Mouse (Mus musculus) left cerebral cortex, adult 9 months (tissue): ENCODE measurements around the gene Sp9.

Source experiments
- DNase-seq, 2 experiments: peaks; one replicate each; pipeline ENCODE4 v3.0.0; 2022; ENCODE audit warnings: low spot score in 2 of 2

Sp9 gene

DNA sequence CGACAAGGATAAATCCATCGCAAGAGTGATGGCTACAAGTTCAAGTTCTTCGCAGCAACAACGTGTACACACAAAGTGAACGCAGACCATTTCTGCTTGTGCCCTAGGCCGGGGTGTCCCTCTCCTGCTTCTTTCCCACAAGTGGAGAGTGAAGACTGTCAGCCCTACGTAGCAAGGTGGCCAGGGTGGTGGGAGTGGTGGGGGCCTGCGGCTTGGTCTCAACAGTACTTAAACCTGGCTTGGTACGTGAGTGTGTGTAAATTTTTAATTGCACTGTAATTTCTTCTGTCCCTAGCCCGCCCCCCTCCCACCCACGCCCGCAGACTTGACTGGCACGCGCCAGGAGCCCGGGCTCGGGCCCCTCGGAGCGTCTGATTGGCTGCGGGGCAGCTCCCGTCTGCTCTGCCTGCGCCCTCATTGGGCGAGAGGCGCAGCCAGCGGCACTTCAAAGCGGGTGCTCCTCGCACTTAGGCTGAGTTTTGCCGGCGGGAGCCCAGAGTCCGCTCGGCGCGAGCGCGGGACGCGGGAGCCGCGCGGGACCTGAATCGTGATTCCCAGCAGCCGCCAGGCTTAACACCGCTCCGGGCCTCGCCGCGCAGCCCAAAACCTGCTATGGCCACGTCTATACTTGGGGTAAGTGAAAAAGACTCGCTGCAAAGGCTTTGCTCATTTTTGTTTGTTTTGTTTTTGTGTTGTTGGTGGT lies at the start of gene Sp9:
Sp9 (plus strand) TSS at position 467 of the 703 bp plus-strand sequence.
- no peak for DNase-seq

DNA sequence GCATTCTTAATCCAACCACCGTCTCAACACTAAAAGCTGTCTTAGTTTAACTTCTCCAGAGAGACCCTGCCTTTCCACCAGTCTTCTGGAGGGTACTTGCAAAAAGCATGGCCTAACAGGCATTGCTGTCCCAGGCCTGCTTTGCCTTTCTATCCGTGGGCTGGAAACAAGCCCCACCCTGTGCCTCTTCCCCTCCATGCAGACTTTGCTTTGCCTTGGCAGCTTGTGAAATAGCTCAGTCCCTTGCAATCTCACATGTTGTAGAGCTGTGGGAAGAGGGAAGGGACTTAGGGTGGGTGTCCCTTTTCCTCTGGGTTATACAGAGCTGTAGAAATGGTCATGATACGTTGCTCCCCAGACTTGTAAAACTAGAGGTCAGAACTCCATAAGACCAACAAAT lies 40.6 kb upstream of the Sp9 start:
- DNase-seq: no peak

GRCm38 (mm10) chr2:73241299-73241698 lies 30.4 kb upstream of the Sp9 start:
- DNase-seq: no peak

DNA sequence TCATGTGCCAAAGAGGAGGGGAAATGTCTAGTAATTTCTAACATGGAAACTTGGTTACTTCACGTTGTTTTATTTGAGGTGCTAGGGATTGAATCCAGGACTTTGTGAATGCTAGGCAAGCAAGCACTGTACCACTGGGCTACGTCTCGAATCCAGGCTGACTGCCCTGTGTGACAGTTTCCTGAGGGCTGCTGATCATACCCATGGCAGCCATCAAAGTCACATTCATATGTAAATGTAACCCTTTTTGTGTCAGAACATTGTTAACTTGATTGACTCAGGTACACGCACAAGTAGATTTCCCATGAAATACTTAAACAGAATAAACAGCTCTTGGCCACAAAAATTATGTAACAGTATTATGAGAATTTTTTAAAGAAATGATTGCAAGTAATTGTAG lies 23.0 kb upstream of the Sp9 start:
- no peak for DNase-seq

DNA sequence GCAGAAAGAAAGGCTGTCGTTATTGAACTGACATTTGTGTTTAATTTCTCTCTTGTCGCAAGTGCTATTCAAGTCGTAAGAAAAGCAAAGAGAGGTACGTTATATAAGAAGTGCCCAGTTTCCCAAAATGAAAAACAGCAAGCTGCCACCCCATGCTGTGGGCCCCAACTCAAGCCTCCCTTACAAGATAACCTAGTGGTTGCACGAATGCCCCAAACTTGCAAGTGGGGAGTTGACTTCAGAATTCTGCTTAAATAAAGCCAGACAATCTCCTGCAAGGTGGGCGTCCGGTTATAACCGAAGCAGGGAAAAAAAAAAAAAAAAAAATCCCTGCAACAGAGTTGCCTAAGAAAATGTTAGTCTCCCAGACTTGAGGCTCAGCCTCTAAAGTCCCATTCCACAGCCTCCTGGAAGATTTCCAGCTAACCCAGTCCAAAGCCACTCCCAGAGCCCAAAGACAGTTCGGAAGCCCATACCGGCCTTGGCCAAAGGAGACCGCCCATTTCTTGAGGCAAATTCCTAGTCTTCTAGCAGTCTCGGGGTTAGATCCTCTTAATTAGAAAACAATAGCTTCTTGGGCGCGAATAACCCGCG lies 8.5 kb upstream of the Sp9 start:
- DNase-seq: no peak

DNA sequence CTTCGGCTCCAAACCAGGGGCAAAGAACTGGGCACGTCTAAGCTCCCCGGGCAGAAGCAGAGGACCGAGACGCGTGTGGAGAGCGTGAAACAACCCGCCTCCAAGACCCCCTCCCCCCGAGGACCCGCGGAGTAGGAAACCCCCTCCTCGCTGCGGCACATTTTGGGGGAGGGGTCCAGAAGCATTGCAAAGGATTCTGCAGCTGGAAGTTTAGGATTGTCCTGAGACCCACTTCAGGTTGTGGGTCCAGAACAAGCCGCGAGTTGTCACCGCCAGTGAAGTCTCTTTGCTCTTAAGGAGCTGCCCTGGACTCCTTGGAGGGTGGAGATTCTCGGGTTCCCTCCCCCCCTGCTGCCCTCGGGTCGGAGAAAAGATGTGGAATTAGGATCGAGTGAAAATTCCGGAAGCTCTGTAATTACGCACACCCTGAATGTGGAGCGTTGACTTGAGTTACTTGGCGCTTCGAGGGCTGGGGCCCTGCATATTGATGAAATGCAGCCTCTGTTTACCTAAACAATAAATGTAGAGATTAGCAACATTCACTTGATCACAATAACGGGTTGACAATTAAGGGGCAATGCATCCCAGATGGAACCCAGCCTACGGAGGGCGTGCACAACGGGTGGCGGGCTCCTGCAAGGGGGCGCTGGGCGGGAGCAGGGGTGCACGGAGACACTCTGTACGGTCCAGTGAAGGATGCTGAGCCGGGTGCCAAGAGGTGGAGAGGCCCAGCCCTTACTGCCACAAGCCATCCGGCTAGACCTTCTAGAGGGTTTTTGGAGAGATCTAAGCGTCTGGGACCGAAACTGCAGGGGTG lies 7.7 kb upstream of the Sp9 start:
- no peak for DNase-seq

DNA sequence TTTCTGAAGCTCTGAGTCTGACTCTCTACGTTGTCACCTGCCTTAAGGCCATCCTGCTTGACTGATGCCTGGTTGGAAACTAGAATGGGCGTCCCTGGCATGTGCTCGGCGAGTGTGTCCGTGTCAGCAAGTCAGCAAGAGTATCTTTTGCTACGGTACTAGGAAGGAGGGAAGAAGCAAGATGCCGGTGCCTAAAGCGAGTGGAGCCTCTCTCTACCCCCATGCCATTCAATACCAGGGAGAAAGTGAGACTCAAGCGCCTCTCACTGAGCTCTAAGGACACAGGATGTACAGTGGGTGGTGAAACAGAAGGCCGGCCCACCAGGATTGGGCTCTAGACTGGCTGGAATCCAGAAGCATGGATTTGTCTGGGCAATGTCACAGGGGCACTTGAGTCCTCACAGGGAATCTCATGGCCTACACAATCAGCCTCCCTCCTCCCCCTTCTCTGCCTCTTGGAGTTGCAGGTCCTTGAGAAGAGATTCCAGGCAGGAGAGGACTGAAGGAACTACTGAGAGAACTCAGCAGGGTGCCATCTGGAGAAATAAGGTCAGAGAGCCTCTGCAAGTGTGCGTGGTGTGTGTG lies 7.0 kb upstream of the Sp9 start:
- no peak for DNase-seq

DNA sequence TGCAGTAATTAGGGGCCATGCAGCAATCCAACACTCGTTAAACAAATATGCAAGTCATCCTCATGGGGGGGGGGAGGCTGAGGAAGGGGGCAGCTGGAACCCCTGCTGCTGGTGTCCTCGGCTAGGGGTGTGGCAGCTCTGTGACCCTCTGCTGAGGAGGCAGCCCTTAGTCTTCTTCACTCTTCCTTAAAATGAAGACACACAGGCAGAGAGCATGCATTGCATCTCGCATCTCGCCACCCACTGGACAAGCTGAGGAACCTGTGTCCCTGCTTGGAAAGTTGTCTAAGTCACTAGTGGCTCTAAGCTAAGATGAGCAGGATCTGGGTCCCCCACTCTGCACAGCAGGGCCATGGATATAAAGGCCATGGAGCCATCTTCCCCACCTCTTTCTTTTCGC lies 5.7 kb upstream of the Sp9 start:
- DNase-seq: no peak

- no peak for DNase-seq
Measured at GRCm38 (mm10) chr2:73266623-73267022, 5.1 kb upstream of the Sp9 start.

GRCm38 (mm10) chr2:73267231-73267630 lies 4.5 kb upstream of the Sp9 start:
- DNase-seq: no peak

- no peak for DNase-seq
Measured at GRCm38 (mm10) chr2:73267818-73268217, 3.9 kb upstream of the Sp9 start.

DNA sequence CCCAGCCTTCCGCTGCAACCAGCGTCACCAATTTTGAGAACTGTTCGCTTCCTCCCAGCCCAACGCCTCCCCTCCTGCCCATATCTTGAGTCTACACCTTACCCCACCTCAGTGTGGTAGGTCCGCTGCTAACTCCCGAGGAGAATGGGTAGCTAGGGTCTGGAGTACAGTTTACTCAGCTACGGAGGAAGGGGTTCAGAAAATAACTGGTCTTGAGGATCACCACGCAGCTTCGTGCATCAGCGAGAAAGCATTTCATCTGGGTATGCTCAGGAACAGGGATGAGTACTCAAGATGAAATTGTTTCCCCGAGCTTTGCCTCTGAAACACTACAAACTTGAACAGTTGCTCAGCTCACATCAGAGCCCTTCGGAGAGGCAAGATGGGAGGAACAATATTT lies 3.4 kb upstream of the Sp9 start:
- DNase-seq: no peak

DNA sequence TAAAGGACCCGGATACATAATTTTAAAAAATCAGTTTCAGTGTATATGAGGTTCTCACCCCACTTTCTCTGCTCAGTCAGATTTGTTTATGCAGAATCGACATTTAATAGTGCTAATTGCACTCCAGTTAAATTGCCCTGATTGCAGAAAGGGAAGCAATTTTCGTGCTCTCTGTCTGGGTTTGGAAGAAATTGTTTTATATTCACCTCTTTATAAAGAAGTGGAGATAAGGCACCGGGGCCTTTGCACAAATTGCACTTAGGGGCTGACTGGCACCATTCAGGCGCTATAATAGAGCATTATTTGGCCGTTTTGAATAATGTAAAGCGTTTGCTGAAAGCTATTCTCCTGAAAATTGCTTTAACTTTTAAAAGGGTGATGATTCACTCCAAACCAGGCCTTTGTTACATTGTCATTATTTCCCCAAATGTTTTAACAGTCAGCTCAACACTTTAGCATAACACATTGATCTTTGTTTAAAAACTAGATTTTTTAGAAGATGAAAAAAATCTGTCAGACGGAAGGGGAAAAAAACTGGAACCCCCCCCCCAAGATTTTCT lies 2.8 kb upstream of the Sp9 start:
- no peak for DNase-seq

- no peak for DNase-seq
Measured at GRCm38 (mm10) chr2:73269666-73270065, 2.1 kb upstream of the Sp9 start.

- DNase-seq: no peak
Measured at GRCm38 (mm10) chr2:73270071-73270592, 1.6 kb upstream of the Sp9 start.

GRCm38 (mm10) chr2:73270593-73271458 lies 899 bp upstream of the Sp9 start:
- no peak for DNase-seq

DNA sequence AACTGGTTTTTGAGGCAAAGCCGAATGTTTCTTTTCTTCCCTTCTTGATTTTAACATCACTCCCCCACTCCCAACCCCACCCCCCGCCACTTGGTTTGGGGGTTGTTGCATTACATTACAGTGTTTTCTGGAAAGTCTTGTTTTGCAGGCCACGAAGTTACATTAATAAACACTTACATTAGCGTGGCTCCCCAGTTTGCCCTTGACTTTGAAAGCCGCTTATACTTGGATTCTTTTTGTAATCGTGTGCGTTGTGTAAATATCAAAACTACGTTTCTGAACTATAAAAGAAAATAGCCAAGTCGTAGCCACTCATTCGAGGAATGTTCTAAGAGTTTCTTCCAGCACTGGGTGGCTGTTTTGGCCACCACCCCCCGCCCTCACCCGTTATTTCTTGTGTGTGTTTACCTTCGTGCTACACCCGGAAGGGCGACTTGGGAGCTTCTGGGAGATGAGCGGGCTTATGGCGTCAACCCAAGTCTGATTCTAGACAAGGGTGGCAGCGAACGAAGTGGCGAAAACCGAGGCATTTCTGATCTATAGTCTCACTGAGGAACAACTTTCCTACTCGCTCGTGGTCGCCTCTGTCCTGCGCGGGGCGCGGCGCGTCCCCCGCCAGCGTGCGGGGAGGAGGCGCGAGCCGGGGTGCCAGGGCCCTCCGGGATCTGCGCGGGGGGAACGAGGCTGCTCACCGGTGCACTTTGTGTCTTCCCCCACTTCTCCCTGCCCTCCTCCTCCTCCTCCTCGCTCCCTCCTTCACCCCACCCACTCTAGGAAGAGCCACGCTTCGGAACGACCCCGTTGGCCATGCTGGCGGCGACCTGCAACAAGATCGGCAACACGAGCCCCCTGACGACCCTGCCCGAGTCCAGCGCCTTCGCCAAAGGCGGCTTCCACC lies 875 bp downstream of the Sp9 start:
- no peak for DNase-seq

DNA sequence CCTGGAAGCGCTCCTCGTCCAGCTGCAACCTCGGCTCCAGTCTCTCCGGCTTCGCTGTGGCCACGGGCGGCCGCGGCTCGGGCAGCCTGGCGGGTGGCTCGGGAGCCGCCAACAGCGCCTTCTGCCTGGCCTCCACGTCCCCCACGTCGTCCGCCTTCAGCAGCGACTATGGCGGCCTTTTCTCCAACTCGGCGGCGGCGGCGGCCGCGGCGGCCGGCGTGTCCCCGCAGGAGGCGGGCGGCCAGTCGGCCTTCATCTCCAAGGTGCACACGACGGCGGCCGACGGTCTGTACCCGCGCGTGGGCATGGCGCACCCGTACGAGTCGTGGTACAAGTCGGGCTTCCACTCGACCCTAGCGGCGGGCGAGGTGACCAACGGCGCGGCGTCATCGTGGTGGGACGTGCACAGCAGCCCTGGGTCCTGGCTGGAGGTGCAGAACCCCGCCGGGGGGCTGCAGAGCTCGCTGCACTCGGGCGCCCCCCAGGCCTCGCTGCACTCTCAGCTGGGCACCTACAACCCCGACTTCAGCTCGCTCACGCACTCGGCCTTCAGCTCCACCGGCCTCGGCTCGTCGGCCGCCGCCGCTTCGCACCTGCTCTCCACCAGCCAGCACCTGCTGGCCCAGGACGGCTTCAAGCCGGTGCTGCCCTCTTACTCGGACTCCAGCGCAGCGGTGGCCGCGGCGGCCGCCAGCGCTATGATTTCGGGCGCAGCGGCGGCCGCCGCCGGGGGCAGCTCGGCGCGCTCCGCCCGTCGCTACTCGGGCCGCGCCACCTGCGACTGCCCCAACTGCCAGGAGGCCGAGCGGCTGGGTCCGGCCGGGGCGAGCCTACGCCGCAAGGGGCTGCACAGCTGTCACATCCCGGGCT lies 1.8 kb downstream of the Sp9 start:
- DNase-seq: no peak
